9 mouse cellular contexts compared by ENCODE assay signal in the genomic region with DNA sequence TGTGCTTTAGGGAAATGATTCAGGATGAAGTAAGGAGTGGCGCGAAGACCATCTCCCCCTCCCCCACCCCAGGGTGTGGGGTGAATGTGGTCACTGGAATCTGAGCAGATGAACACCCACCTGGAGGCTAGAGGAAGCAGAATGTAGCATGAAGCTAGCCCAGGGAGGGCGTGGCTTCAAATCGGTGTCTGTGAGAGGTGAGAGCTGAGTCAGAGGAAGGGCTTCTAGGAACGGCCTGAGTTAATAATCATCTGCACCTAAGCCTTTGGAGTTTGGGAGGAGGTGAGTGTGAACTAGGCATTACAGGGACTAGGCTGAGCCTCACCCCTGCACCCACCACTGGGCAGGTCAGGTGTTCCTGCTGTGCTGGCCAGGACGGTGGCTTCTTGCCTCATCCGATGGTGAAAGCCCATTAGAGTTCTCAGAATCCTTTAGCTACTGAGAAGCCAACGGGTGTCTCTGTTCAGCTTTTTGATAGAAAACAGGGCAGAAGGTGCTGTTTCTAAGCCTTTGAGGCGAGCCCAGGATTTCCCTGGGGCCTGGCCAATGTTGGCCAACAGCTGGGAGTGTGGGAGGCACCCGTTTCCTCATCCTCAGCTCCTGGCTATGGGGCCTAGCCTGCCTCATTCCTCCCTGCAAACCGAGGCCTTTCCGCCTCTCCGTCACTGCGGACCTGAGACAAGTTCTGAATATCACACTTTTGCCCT. TPM values are rescaled to one million over a fixed set of nuclear protein-coding genes. Genes with fewer than 3 reads are reported as not detected.
A peak's percentile ranks its signal among the peaks of the same experiment; 100 is the strongest.
DNase-seq lines count a peak whose midpoint lies in the region; ATAC-seq lines count a peak whose summit lies in the region.
"Had no signal": no experiment of that assay in that cellular context is flagged by ENCODE, and none has a peak within 500 bp of the region (broad histone marks: within the 10 kb centered on the region; RNA-seq: fewer than 3 reads in every experiment).

No protein-coding gene starts in this region.

- no peak overlapping the region for H3K4me3 ChIP-seq in heart, embryonic 13.5 days
- H3K4me3 ChIP-seq in stomach, embryonic 16.5 days (replicated peaks; ENCODE audit: low read length) = no peak overlapping the region
- H3K4me3 ChIP-seq in hindbrain, embryonic 12.5 days = no peak overlapping the region
- H3K4me3 ChIP-seq: limb, embryonic 15.5 days had no signal

- DNase-seq in ovary, adult 18-20 months (ENCODE audit: low spot score) = peak; percentile 23
- no peak for DNase-seq in ovary, postnatal 14 days (ENCODE audit: low spot score)
- DNase-seq in kidney, postnatal 36 days = peak; percentile 51 to 61
- no peak for DNase-seq in embryo, embryonic 9.5 days (ENCODE audit: extremely low spot score)

- H3K36me3 ChIP-seq in heart, embryonic 13.5 days = no peaks in the 10 kb centered on the region
- H3K36me3 ChIP-seq in stomach, embryonic 16.5 days (ENCODE audit: control insufficient read depth, insufficient read depth, low read length) = no peaks in the 10 kb centered on the region
- no peaks in the 10 kb centered on the region for H3K36me3 ChIP-seq in hindbrain, embryonic 12.5 days
- H3K36me3 ChIP-seq: limb, embryonic 15.5 days had no signal

- no peak overlapping the region for H3K9ac ChIP-seq in heart, embryonic 13.5 days
- no peak overlapping the region for H3K9ac ChIP-seq in stomach, embryonic 16.5 days (ENCODE audit: low read length)
- no peak overlapping the region for H3K9ac ChIP-seq in hindbrain, embryonic 12.5 days
- H3K9ac ChIP-seq: limb, embryonic 15.5 days had no signal

- H3K27ac ChIP-seq in heart, embryonic 13.5 days (replicated peaks) = peak overlapping the region; percentile 54
- H3K27ac ChIP-seq in stomach, embryonic 16.5 days (ENCODE audit: low read length) = peak overlapping the region; percentile 57; the same call in 1 of the 2 replicates
- no peak overlapping the region for H3K27ac ChIP-seq in hindbrain, embryonic 12.5 days
- H3K27ac ChIP-seq: limb, embryonic 15.5 days had no signal

- H3K27me3 ChIP-seq in heart, embryonic 13.5 days (replicated peaks) = no peaks in the 10 kb centered on the region
- H3K27me3 ChIP-seq in stomach, embryonic 16.5 days (ENCODE audit: control insufficient read depth, insufficient read depth, low read length) = no peaks in the 10 kb centered on the region
- H3K27me3 ChIP-seq in hindbrain, embryonic 12.5 days = no peaks in the 10 kb centered on the region
- H3K27me3 ChIP-seq: limb, embryonic 15.5 days had no signal

- H3K9me3 ChIP-seq in heart, embryonic 13.5 days = no peaks in the 10 kb centered on the region
- H3K9me3 ChIP-seq in stomach, embryonic 16.5 days (replicated peaks; ENCODE audit: control insufficient read depth, low read length) = no peaks in the 10 kb centered on the region
- H3K9me3 ChIP-seq in hindbrain, embryonic 12.5 days (replicated peaks) = no peaks in the 10 kb centered on the region
- H3K9me3 ChIP-seq: limb, embryonic 15.5 days had no signal

- 65% methylated on average over 14 of the region's 14 CpGs for WGBS in heart, embryonic 13.5 days
- 66% methylated on average over 14 of the region's 14 CpGs for WGBS in stomach, embryonic 16.5 days
- WGBS in hindbrain, embryonic 12.5 days = 84% methylated on average over 14 of the region's 14 CpGs

- ATAC-seq in heart, embryonic 13.5 days (ENCODE audit: extremely low read depth, insufficient number of reproducible peaks, low FRiP score, low TSS enrichment) = no peak
- ATAC-seq in stomach, embryonic 16.5 days (ENCODE audit: insufficient read depth, low FRiP score) = peak; percentile 46; the same call in 1 of the 2 replicates
- ATAC-seq in hindbrain, embryonic 12.5 days (ENCODE audit: low FRiP score) = no peak
- no peak for ATAC-seq in inflammation-experienced regulatory T-cells, adult 6 months

- peaks cover 15% of the 10 kb centered on the region for H3K4me1 ChIP-seq in heart, embryonic 13.5 days
- peaks cover 7% of the 10 kb centered on the region for H3K4me1 ChIP-seq in stomach, embryonic 16.5 days (ENCODE audit: control insufficient read depth, insufficient read depth, low read length)
- no peaks in the 10 kb centered on the region for H3K4me1 ChIP-seq in hindbrain, embryonic 12.5 days
- H3K4me1 ChIP-seq: limb, embryonic 15.5 days had no signal

- peak overlapping the region; percentile 42 for H3K4me2 ChIP-seq in heart, embryonic 13.5 days
- H3K4me2 ChIP-seq in stomach, embryonic 16.5 days (ENCODE audit: low read depth, low read length) = no peak overlapping the region
- H3K4me2 ChIP-seq in hindbrain, embryonic 12.5 days (replicated peaks) = no peak overlapping the region
- H3K4me2 ChIP-seq: limb, embryonic 15.5 days had no signal

RNA-seq across cellular contexts. Expression of a gene that starts 11.8 kb away (rescaled TPM):
- not detected in 2 replicates for polyA plus RNA-seq in heart, embryonic 13.5 days (2015; fragmentation: Nextera tagmentation; extraction: Ambion mirVana)
- polyA plus RNA-seq in stomach, embryonic 16.5 days (2015; fragmentation: Nextera tagmentation; extraction: Ambion mirVana) = not detected in 2 replicates
- polyA plus RNA-seq in hindbrain, embryonic 12.5 days (2016; fragmentation: Nextera tagmentation; extraction: Ambion mirVana) = not detected in 2 replicates
- not detected for polyA plus RNA-seq in inflammation-experienced regulatory T-cells, adult 6 months (2017; shearing (Covaris generic))

RNA-seq across cellular contexts. Expression of a gene that starts 28.2 kb away (rescaled TPM):
- polyA plus RNA-seq in heart, embryonic 13.5 days (2015; fragmentation: Nextera tagmentation; extraction: Ambion mirVana) = not detected in 2 replicates
- 1.9 and 2.1 TPM in 2 replicates for polyA plus RNA-seq in stomach, embryonic 16.5 days (2015; fragmentation: Nextera tagmentation; extraction: Ambion mirVana)
- not detected in 2 replicates for polyA plus RNA-seq in hindbrain, embryonic 12.5 days (2016; fragmentation: Nextera tagmentation; extraction: Ambion mirVana)
- not detected for polyA plus RNA-seq in inflammation-experienced regulatory T-cells, adult 6 months (2017; shearing (Covaris generic))

RNA-seq across cellular contexts. Expression of a gene that starts 52.2 kb away (rescaled TPM):
- polyA plus RNA-seq in heart, embryonic 13.5 days (2015; fragmentation: Nextera tagmentation; extraction: Ambion mirVana) = 41.7 and 43.2 TPM in 2 replicates
- polyA plus RNA-seq in stomach, embryonic 16.5 days (2015; fragmentation: Nextera tagmentation; extraction: Ambion mirVana) = 110 and 113 TPM in 2 replicates
- 38.0 and 56.8 TPM in 2 replicates for polyA plus RNA-seq in hindbrain, embryonic 12.5 days (2016; fragmentation: Nextera tagmentation; extraction: Ambion mirVana)
- polyA plus RNA-seq in inflammation-experienced regulatory T-cells, adult 6 months (2017; shearing (Covaris generic)) = 10 to 100 TPM; 24.1 to 29.7 (median 27.0) TPM

RNA-seq across cellular contexts. Expression of a gene that starts 52.3 kb away (rescaled TPM):
- not detected in 2 replicates for polyA plus RNA-seq in heart, embryonic 13.5 days (2015; fragmentation: Nextera tagmentation; extraction: Ambion mirVana)
- polyA plus RNA-seq in stomach, embryonic 16.5 days (2015; fragmentation: Nextera tagmentation; extraction: Ambion mirVana) = 3.8 and 3.9 TPM in 2 replicates
- polyA plus RNA-seq in hindbrain, embryonic 12.5 days (2016; fragmentation: Nextera tagmentation; extraction: Ambion mirVana) = not detected in 2 replicates
- under 1 TPM in 1 of 3 experiments, not detected in 2; 0.67 TPM for polyA plus RNA-seq in inflammation-experienced regulatory T-cells, adult 6 months (2017; shearing (Covaris generic))
- polyA plus RNA-seq: limb, embryonic 15.5 days had no signal

Comparison
In these comparisons a context has a peak if more than half of its experiments do, and no peak if none do; other contexts are left out.
1. DNase-seq: peak in ovary, adult 18-20 months (single experiment) and kidney, postnatal 36 days (2 of 2); none in ovary, postnatal 14 days (single experiment) and embryo, embryonic 9.5 days (single experiment).